Mouse (Mus musculus): Measurements from ENCODE around the gene Etl4. TPM values are rescaled to one million over a fixed set of nuclear protein-coding genes. Genes with fewer than 3 reads are reported as not detected.
"Not testable (repeated sequence)": the region's sequence is repeated elsewhere in the genome, so short reads cannot be mapped to it uniquely, and the experiment has no call there.

Etl4 gene
- total RNA-seq, 2 experiments from 2014 or later: 33.2 to 39.2 TPM

DNA sequence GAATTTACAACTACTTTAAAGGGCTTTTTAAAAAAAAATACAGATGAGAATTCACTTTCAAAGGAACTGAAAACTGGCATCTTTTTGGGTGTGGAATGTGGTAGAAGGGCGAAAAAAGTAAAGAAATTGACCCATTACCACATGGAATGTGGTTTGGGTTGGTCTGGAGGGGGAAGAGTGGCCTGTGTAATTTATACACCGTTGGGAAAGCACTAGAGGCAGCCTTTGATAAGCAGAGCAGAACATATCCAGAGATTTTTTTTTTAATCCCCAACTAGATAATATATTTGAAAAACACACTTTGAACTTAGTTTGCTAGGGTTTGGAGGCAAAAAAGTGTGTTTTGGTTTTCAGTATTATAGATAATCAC lies 382.1 kb downstream of the Etl4 start:
- DNase-seq: no peak
- intact Hi-C loops (cut with DNase I): no loop called here

- DNase-seq: no peak
- intact Hi-C loops (cut with DNase I): no loop called here
Observed at GRCm38 (mm10) chr2:20293336-20293735, 383.8 kb downstream of the Etl4 start.

- intact Hi-C loops (cut with DNase I): no loop called here
- no peak for DNase-seq
Observed at GRCm38 (mm10) chr2:20294596-20294995, 385.0 kb downstream of the Etl4 start.

DNA sequence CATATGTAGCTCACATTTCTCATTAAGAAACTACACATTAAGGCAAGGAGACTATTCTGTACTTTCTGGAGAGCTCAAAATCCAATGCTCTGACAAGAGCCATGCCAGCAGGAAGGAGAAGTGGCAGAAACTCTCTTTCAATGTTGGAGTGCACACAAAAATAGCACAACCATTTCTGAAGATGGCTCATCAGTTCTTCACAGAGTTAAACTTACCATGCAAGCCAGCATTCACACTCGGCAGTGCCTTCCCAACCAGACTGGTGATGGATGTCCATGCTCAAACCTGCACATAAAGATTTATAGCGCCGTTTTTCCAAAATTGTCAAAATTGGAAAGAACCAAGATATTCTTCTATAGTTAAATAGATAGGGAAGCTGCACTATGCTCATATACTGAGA lies 392.9 kb downstream of the Etl4 start:
- DNase-seq: no peak
- intact Hi-C loops (cut with DNase I): no loop called here

- intact Hi-C loops (cut with DNase I): no loop called here
- DNase-seq: no peak
Observed at GRCm38 (mm10) chr2:20324954-20325353, 415.4 kb downstream of the Etl4 start.

DNA sequence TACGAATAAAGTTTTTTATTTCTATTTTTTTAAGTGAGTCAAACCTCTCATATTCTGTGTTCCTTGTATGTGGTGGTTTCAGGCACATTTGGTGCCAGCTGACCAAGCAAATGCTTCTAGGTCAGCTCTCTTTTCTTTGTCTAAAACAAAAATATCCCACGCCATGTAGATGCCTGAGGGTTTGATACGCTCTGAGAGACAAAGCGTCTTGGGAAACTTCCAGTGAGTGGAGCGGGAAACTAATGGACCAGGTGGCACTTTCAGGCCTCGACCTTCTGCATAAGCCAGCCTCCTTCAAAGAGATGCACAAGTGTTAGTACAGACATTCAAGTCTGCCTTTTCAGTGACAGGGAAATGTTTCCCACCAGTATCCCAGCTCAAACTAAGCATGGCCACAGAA lies 426.6 kb downstream of the Etl4 start:
- DNase-seq: no peak

GRCm38 (mm10) chr2:20339016-20339734 lies 429.6 kb downstream of the Etl4 start:
- no peak for DNase-seq
- intact Hi-C loops (cut with DNase I): no loop called here

More for the DNA sequence above, 426.6 kb downstream of the Etl4 start:
- intact Hi-C loops (cut with DNase I): no loop called here

DNA sequence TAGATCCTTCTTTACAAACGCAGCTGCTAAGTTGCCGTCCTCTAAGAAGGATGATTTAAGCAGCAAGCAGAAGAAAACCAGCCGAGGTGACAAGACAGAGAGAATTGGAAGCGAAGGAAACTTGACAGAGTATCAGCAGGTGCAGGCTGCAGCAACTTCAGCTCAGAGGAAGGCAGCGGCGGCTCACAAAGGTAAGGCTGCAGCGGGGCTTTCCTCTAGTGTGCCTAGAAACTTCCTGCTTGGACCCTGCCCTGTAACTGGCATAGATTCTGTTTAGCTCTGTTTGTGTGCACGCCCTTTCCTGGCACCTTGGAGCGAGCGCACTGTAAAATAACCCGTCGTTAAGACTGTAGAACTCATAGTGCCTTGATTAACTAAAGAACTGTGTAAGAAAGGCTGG lies 430.3 kb downstream of the Etl4 start:
- no peak for DNase-seq

GRCm38 (mm10) chr2:20346873-20347272 lies 437.3 kb downstream of the Etl4 start:
- no peak for DNase-seq

More for the DNA sequence above, 430.3 kb downstream of the Etl4 start:
- intact Hi-C loops (cut with DNase I): no loop called here

DNA sequence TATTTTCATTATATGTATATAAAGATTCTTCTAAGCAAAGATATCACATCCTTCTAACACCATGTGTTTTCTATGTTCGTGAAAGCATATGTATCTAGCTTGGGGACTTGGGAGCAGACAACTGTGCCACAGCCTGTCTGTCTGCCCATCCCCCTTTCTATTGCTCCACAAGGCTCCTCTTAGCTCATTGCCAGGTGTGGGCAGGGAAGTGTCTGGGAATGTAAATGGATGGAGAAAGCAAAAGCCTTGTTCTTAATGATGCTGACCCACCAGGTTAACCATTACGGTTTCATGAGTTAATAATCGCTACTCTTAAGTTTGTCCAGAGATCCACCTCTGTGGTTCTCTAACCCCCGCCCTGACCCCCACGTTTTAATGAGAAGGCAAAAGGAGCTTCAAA lies 439.7 kb downstream of the Etl4 start:
- intact Hi-C loops (cut with DNase I): no loop called here

More at GRCm38 (mm10) chr2:20346873-20347272, 437.3 kb downstream of the Etl4 start:
- intact Hi-C loops (cut with DNase I): no loop called here

DNA sequence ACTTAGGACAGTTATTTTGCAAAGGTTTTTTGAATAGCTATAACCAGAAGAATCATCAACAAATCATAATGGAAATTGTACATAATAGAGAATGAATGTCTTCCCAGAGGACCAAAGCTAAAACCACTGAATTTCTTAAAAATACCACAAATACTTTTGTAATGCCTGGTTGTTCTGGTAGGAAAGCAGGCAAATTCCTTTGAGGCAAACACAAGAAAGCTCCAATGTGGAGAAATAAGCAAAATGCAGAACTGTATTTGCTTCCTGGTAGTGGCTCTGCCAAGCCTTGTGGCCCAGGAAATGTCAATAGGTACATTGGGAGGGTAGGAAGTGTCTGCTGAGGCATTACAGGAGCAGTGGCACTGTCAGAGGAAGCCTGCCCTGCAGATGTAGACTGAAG lies 443.2 kb downstream of the Etl4 start:
- DNase-seq: no peak
- intact Hi-C loops (cut with DNase I): no loop called here

More for the DNA sequence above, 439.7 kb downstream of the Etl4 start:
- DNase-seq: no peak

DNA sequence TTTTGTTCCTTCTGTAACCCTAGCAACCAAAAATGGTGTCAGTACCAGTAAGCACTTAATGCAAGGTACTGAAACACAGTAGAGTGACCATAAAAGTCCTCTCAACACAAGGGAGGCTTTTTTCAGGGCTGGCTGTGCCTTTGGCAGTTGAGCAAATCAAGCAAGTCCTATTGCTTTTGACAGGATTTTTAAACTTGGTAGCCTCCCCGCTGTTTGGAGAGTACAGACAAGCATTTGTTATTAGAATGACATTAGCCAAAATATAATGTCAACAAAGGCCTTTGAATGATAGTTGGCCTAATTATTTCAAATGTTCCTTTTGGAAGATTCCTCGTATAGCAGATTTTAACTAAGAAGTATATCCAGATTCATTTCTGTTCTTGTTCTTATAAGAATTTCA lies 467.4 kb downstream of the Etl4 start:
- no peak for DNase-seq
- intact Hi-C loops (cut with DNase I): no loop called here

DNA sequence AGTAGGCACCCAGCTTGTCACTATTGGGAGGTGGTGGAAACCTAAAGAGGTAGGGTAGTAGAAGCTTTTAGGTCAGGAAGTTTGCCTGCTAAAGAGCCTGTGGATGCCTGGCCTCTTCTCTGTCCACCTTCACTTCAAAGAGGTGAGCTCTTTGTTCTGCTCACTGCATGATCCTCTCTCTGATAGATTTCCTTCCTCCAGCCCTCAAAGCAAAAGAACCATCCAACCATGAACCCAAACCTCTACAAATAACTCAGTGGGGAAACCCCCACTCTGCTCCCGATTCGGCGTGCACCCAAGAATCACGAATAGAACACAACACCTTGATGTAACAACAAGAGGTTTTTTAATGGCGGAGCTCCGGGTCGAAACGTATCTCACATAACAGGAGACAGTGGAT lies 471.3 kb downstream of the Etl4 start:
- intact Hi-C loops (cut with DNase I): not testable (repeated sequence)

DNA sequence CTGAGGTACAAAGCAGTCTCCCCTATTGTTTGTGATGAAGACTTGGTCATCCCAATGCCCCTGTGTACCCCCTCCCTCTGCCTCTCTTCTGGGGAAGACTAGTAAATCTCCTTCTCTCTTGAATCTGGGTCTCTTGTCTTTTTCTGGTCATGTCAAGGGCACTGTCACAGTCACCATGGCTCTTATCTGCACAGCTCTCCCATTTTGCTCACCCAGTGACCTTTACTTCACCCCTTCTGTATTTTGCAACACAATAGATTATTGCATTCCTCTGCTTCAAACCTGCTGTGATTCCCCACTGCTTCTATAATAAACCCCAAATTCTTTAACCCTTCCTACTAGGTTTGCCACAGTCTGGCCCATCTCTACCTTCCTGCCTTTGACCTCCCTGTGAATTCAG lies 484.5 kb downstream of the Etl4 start:
- no peak for DNase-seq
- intact Hi-C loops (cut with DNase I): no loop called here

More for the DNA sequence above, 471.3 kb downstream of the Etl4 start:
- DNase-seq: not testable (repeated sequence)

DNA sequence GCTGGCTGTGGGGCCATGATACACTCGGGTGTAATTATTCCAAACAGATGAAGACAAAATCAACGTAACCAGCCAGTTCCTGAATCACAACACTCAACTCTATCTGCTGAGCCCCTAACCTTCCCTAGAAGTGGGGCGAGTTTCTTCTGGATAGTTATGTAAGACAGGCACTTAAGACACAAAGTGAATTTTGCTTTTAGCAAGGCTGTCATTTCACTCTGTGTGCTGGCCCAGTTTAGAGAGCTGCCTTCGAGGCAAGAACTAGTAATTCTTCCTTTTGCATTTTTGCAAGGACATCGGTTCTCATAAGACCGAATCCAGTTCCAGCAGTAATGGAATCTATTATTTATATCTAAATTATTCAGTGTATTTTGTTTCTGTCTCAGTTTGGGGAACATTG lies 487.4 kb downstream of the Etl4 start:
- DNase-seq: no peak
- intact Hi-C loops (cut with DNase I): no loop called here

GRCm38 (mm10) chr2:20400556-20400955 lies 491.0 kb downstream of the Etl4 start:
- no peak for DNase-seq
- intact Hi-C loops (cut with DNase I): no loop called here

DNA sequence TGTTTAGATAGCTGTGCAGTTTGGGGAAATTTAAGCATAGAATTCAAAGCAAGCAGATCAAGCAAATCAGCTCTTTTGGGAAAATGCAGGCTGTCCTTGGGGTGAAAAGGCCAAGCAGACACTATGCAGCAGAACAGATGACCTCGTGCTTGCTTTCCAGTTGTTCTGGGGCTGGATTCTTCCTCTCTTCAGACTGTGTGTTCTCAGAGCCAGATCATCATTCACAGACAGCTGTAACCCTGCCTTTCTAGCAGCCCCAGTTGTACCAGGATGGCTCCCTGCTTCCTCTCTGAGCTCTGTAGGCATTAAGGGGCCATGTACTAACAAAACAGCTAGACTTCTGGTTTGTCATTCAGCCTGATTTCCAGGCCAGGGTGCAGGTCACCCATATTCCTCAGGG lies 494.8 kb downstream of the Etl4 start:
- DNase-seq: no peak
- intact Hi-C loops (cut with DNase I): no loop called here

GRCm38 (mm10) chr2:20407101-20407500 lies 497.5 kb downstream of the Etl4 start:
- intact Hi-C loops (cut with DNase I): no loop called here
- no peak for DNase-seq

DNA sequence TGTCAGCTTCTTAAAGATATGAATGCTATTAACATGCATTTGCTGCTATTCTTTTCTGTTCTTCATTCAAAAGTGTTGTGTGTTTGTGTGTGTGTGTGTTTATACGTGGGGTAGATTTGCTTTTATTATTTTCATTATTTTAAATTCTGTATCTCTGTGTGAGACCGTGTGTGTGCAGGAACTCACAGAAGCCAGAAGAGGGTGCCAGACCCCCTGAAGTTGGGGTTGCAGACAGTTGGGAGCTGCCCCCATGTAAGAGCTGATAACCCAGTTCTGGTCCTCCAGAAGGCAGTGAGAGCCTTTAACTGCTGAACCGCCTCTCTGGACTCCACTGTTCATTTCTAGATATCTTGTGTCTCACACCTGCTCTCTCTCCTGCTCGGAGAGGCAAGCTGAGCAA lies 505.3 kb downstream of the Etl4 start:
- intact Hi-C loops (cut with DNase I): no loop called here
- DNase-seq: no peak

- intact Hi-C loops (cut with DNase I): no loop called here
- no peak for DNase-seq
Observed at GRCm38 (mm10) chr2:20416934-20417614, 507.5 kb downstream of the Etl4 start.

- intact Hi-C loops (cut with DNase I): no loop called here
- DNase-seq: no peak
Observed at GRCm38 (mm10) chr2:20417998-20418397, 508.4 kb downstream of the Etl4 start.

- intact Hi-C loops (cut with DNase I): no loop called here
- no peak for DNase-seq
Observed at GRCm38 (mm10) chr2:20419975-20420374, 510.4 kb downstream of the Etl4 start.

Data from heart, postnatal 36 days (tissue).